32 mouse cellular contexts compared by ENCODE assay signal in genomic region chr10:120387105-120387504, GRCm38 (mm10).
DNase-seq lines count a peak whose midpoint lies in the region; ATAC-seq and TF ChIP-seq lines count a peak whose summit lies in the region.
"Had no signal": no experiment of that assay in that cellular context is flagged by ENCODE, and none has a peak within 500 bp of the region (broad histone marks: within the 10 kb centered on the region; RNA-seq: fewer than 3 reads in every experiment).

No protein-coding gene starts in this region.

- peak overlapping the region; percentile 37; the same call in 1 of the 2 replicates for H3K27ac ChIP-seq in forebrain, embryonic 12.5 days
- H3K27ac ChIP-seq in forebrain, postnatal 0 days (ENCODE audit: low read depth, low read length) = no peak overlapping the region
- H3K27ac ChIP-seq in kidney, embryonic 14.5 days (ENCODE audit: low read depth, low read length) = peak overlapping the region; percentile 43; the same call in 1 of the 2 replicates
- no peak overlapping the region for H3K27ac ChIP-seq in forebrain, embryonic 14.5 days (ENCODE audit: low read depth, low read length)
- H3K27ac ChIP-seq: embryonic facial prominence, embryonic 10.5 days; embryonic facial prominence, embryonic 13.5 days; gastrocnemius, adult 2 months; heart, embryonic 15.5 days; hindbrain, embryonic 14.5 days; hindbrain, postnatal 0 days had no signal

- TF ChIP-seq CTCF in forebrain, postnatal 0 days (IDR thresholded peaks at IDR 0.05; ENCODE audit: low read depth) = no peak

- H3K9me3 ChIP-seq in forebrain, embryonic 12.5 days = no peaks in the 10 kb centered on the region
- no peaks in the 10 kb centered on the region for H3K9me3 ChIP-seq in forebrain, postnatal 0 days (ENCODE audit: low read length)
- no peaks in the 10 kb centered on the region for H3K9me3 ChIP-seq in kidney, embryonic 14.5 days (ENCODE audit: control insufficient read depth, low read length)
- no peaks in the 10 kb centered on the region for H3K9me3 ChIP-seq in forebrain, embryonic 14.5 days (replicated peaks; ENCODE audit: control insufficient read depth, low read length)
- H3K9me3 ChIP-seq: embryonic facial prominence, embryonic 10.5 days; embryonic facial prominence, embryonic 13.5 days; heart, embryonic 12.5 days; heart, embryonic 15.5 days had no signal

- H3K4me2 ChIP-seq in forebrain, embryonic 12.5 days = no peak overlapping the region
- no peak overlapping the region for H3K4me2 ChIP-seq in forebrain, postnatal 0 days (ENCODE audit: low read depth)
- no peak overlapping the region for H3K4me2 ChIP-seq in kidney, embryonic 14.5 days (replicated peaks; ENCODE audit: low read depth, low read length)
- no peak overlapping the region for H3K4me2 ChIP-seq in forebrain, embryonic 14.5 days (ENCODE audit: low read length)
- H3K4me2 ChIP-seq: embryonic facial prominence, embryonic 13.5 days; heart, embryonic 12.5 days; heart, embryonic 15.5 days; hindbrain, embryonic 14.5 days had no signal

- peaks cover 5% of the 10 kb centered on the region; the same call in 1 of the 2 replicates for H3K27me3 ChIP-seq in forebrain, embryonic 12.5 days
- H3K27me3 ChIP-seq in forebrain, postnatal 0 days (ENCODE audit: insufficient read depth, low read length) = peaks cover 10% of the 10 kb centered on the region
- H3K27me3 ChIP-seq in kidney, embryonic 14.5 days (ENCODE audit: control insufficient read depth, insufficient read depth, low read length) = no peaks in the 10 kb centered on the region
- 0 out of 2 replicates have a peak, but pooled peaks cover 3% of the 10 kb centered on the region for H3K27me3 ChIP-seq in forebrain, embryonic 14.5 days (replicated peaks; ENCODE audit: control insufficient read depth, insufficient read depth, low read length)
- H3K27me3 ChIP-seq: CH12.LX; embryonic facial prominence, embryonic 13.5 days; heart, embryonic 12.5 days; heart, embryonic 15.5 days; Patski had no signal

- H3K9ac ChIP-seq in forebrain, embryonic 12.5 days = no peak overlapping the region
- no peak overlapping the region for H3K9ac ChIP-seq in forebrain, postnatal 0 days
- no peak overlapping the region for H3K9ac ChIP-seq in kidney, embryonic 14.5 days (ENCODE audit: low read depth, low read length)
- no peak overlapping the region for H3K9ac ChIP-seq in forebrain, embryonic 14.5 days (ENCODE audit: low read length)
- H3K9ac ChIP-seq: embryonic facial prominence, embryonic 13.5 days; heart, embryonic 12.5 days; heart, embryonic 15.5 days; hindbrain, embryonic 14.5 days had no signal

- no peak overlapping the region for H3K4me3 ChIP-seq in forebrain, embryonic 12.5 days (replicated peaks)
- no peak overlapping the region for H3K4me3 ChIP-seq in forebrain, postnatal 0 days (ENCODE audit: low read depth, low read length)
- H3K4me3 ChIP-seq in kidney, embryonic 14.5 days (ENCODE audit: low read length) = no peak overlapping the region
- H3K4me3 ChIP-seq in forebrain, embryonic 14.5 days (ENCODE audit: low read depth, low read length) = no peak overlapping the region
- H3K4me3 ChIP-seq: embryonic facial prominence, embryonic 10.5 days; embryonic facial prominence, embryonic 13.5 days; erythroblast, embryonic 14.5 days; gastrocnemius, adult 2 months; heart, embryonic 12.5 days; heart, embryonic 15.5 days had no signal

- H3K36me3 ChIP-seq in forebrain, embryonic 12.5 days (replicated peaks) = no peaks in the 10 kb centered on the region
- H3K36me3 ChIP-seq in forebrain, postnatal 0 days (ENCODE audit: insufficient read depth) = no peaks in the 10 kb centered on the region
- H3K36me3 ChIP-seq in kidney, embryonic 14.5 days (ENCODE audit: control insufficient read depth, insufficient read depth, low read length) = no peaks in the 10 kb centered on the region; the same call in 1 of the 2 replicates
- H3K36me3 ChIP-seq in forebrain, embryonic 14.5 days (ENCODE audit: control insufficient read depth, insufficient read depth, low read length) = no peaks in the 10 kb centered on the region
- H3K36me3 ChIP-seq: G1E; heart, embryonic 12.5 days; heart, embryonic 15.5 days had no signal

- peaks cover 65% of the 10 kb centered on the region for H3K4me1 ChIP-seq in forebrain, embryonic 12.5 days
- 0 out of 2 replicates have a peak, but pooled peaks cover 4% of the 10 kb centered on the region for H3K4me1 ChIP-seq in forebrain, postnatal 0 days (ENCODE audit: insufficient read depth)
- H3K4me1 ChIP-seq in kidney, embryonic 14.5 days (ENCODE audit: control insufficient read depth, insufficient read depth, low read length) = peaks cover 69% of the 10 kb centered on the region
- H3K4me1 ChIP-seq in forebrain, embryonic 14.5 days (ENCODE audit: control insufficient read depth, insufficient read depth, low read length) = peaks cover 38% of the 10 kb centered on the region

- no peak for DNase-seq in forebrain, postnatal 0 days
- DNase-seq in kidney, adult 11 months = no peak
- peak; percentile 81 for DNase-seq in forebrain, embryonic 14.5 days (ENCODE audit: low spot score)
- DNase-seq in cerebellum, postnatal 36 days = no peak
- DNase-seq: adrenal gland, postnatal 10 days; adrenal gland, postnatal 36 days; B cell, adult 2 months; cerebellum, adult 11 months; cerebellum, adult 2 months; cerebellum, adult 9-11 months; cerebellum, postnatal 25 days; embryo, embryonic 11 days; gastrocnemius, adult 2 months; gastrocnemius, postnatal 14 days; heart, adult 18-20 months; heart, postnatal 10 days; heart, postnatal 4 days; kidney, adult 2 months had no signal

- 36% methylated on average over 8 of the region's 8 CpGs for WGBS in forebrain, embryonic 12.5 days
- WGBS in forebrain, postnatal 0 days = 29% methylated on average over 8 of the region's 8 CpGs
- WGBS in kidney, embryonic 14.5 days = 69% methylated on average over 8 of the region's 8 CpGs
- 12% methylated on average over 8 of the region's 8 CpGs for WGBS in forebrain, embryonic 14.5 days

- peak; percentile 64; the same call in 1 of the 2 replicates for ATAC-seq in forebrain, embryonic 12.5 days (ENCODE audit: low FRiP score)
- ATAC-seq in forebrain, postnatal 0 days = no peak
- ATAC-seq in kidney, embryonic 14.5 days (ENCODE audit: low FRiP score, low TSS enrichment) = no peak
- peak; percentile 65 for ATAC-seq in forebrain, embryonic 14.5 days
- ATAC-seq: hindbrain, postnatal 0 days; inflammation-experienced regulatory T-cells, adult 6 months; intestine, embryonic 16.5 days; Patski had no signal

Comparison
In these comparisons a context has a peak if more than half of its experiments do, and no peak if none do; other contexts are left out.
1. ATAC-seq: peak in forebrain, embryonic 12.5 days (single experiment) and forebrain, embryonic 14.5 days (single experiment); none in forebrain, postnatal 0 days (single experiment) and kidney, embryonic 14.5 days (single experiment).
2. H3K27ac ChIP-seq: peak in forebrain, embryonic 12.5 days (single experiment) and kidney, embryonic 14.5 days (single experiment); none in forebrain, postnatal 0 days (single experiment) and forebrain, embryonic 14.5 days (single experiment).